Mouse (Mus musculus) heart, adult 2 months (tissue): ENCODE measurements around the gene Cd22. TPM values are rescaled to one million over a fixed set of nuclear protein-coding genes. Genes with fewer than 3 reads are reported as not detected.
"Not testable (repeated sequence)": the region's sequence is repeated elsewhere in the genome, so short reads cannot be mapped to it uniquely, and the experiment has no call there.

ENCODE experiments used
- DNase-seq, 2 experiments: peaks; one replicate each; pipeline ENCODE4 v3.0.0; 2021
- H3K27ac ChIP-seq: fragments of 200-600 bp; 2 replicates; pipeline ENCODE4 v1.8.1; 2022
- H3K27me3 ChIP-seq: fragments of 200-500 bp; 2 replicates; pipeline ENCODE4 v1.6.1; 2012; ENCODE audit warnings: mild to moderate bottlenecking, low read length, inconsistent platforms, mixed read lengths; ENCODE audit not compliant: control insufficient read depth, insufficient read depth
- H3K36me3 ChIP-seq: fragments of 200-500 bp; 2 replicates; pipeline ENCODE4 v1.6.1; 2012; ENCODE audit warnings: low read length, inconsistent platforms; ENCODE audit not compliant: control insufficient read depth, insufficient read depth
- H3K4me1 ChIP-seq: fragments of 200-500 bp; 2 replicates; pipeline ENCODE4 v1.6.1; 2011; ENCODE audit warnings: low read length; ENCODE audit not compliant: control insufficient read depth, insufficient read depth
- H3K4me3 ChIP-seq: fragments of 200-600 bp; 2 replicates; pipeline ENCODE4 v1.8.1; 2022
- H3K79me2 ChIP-seq: fragments of 200-500 bp; replicated peaks from 2 replicates; pipeline ENCODE4 v1.6.1; 2012; ENCODE audit warnings: mild to moderate bottlenecking, inconsistent platforms, low read length, moderate library complexity, mixed read lengths; ENCODE audit not compliant: control insufficient read depth, insufficient read depth
- H3K9ac ChIP-seq: fragments of 200-500 bp; 2 replicates; pipeline ENCODE4 v1.6.1; 2012; ENCODE audit warnings: low read depth, mild to moderate bottlenecking, control low read depth, inconsistent platforms, low read length, mixed read lengths
- CTCF ChIP-seq: fragments of 200-600 bp; IDR thresholded peaks from 2 replicates; pipeline ENCODE4 v1.8.1; 2022; ENCODE audit warnings: antibody characterized with exemption, mild to moderate bottlenecking, moderate library complexity
- EP300 ChIP-seq: fragments of 200-500 bp; IDR thresholded peaks from 2 replicates; pipeline ENCODE4 v1.6.1; 2011; ENCODE audit warnings: low read depth, low read length, control low read depth; ENCODE audit not compliant: insufficient read depth
- POLR2A ChIP-seq: fragments of 200-500 bp; IDR thresholded peaks from 2 replicates; pipeline ENCODE4 v1.6.1; 2011; ENCODE audit warnings: mild to moderate bottlenecking, low read depth, low read length, control low read depth; ENCODE audit not compliant: insufficient read depth
- WGBS: fragments of 180-500 bp; shearing (Covaris S2); methylation state at CpG from one replicate; pipeline ENCODE4 v1.1.7; 2018; 5-methylcytosine and 5-hydroxymethylcytosine counted together
- intact Hi-C: fragments of 180-260 bp; cut with DNase I; formaldehyde crosslinking; loops from one replicate; pipeline ENCODE4 v1.15.1; 2025
- long read RNA-seq: library from polyadenylated mRNA; stranded (forward); transcript quantifications from one replicate; pipeline ENCODE4 v2.0.0, GENCODE M21; 2021
- polyA plus RNA-seq: library from polyadenylated mRNA; depleted of rRNA; stranded (reverse); fragments of >200 nt; gene quantifications from 2 replicates; pipeline ENCODE4 v1.2.3, GENCODE M21; 2012; rRNA removed
- total RNA-seq, 2 experiments: library from RNA; stranded (reverse); gene quantifications; 2 replicates each; pipeline ENCODE4 v1.2.3; 2021

Gene Cd22
- 1 to 10 TPM in 1 of 2 experiments, under 1 TPM in 1; 0.57 to 1.3 TPM for total RNA-seq
- 1.1 and 8.1 TPM in 2 replicates for polyA plus RNA-seq
- long read RNA-seq, result 0 reads

DNA sequence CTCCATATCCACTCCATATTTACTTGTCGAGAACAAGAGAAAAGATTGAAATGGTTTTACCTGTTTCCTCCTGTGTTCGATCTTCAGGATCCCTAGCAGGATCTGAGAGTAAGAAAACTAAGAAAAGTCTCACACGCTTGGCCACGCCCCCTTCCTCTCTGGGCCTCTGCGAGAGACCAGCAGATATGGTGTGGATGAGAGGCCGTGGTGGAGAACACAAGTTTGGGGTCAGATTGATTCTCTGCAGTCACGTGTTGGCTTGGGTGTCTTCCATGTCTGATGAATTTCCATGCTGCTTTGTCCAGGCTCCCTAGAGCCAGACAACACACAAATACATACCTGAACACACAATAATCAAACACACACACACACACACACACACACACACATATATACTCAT, at the start of gene Cd22:
Cd22 (minus strand) TSS at position 167 of the 400 bp plus-strand sequence.
- no peaks in the 10 kb centered on the region for H3K79me2 ChIP-seq
- H3K27me3 ChIP-seq, result no peaks in the 10 kb centered on the region
- H3K4me3 ChIP-seq, result no peak within 1 kb of the TSS
- TF ChIP-seq POLR2A, result no peak
- no peak for TF ChIP-seq EP300
- no peak for TF ChIP-seq CTCF
- intact Hi-C loops, result no loop called here
- peak in 1 of 2 experiments; percentile 23 for DNase-seq
- WGBS, result 33% methylated on average over 7 of the region's 7 CpGs
- H3K27ac ChIP-seq, result no peak within 1 kb of the TSS
- no peaks in the 10 kb centered on the region for H3K36me3 ChIP-seq
- no peaks in the 10 kb centered on the region for H3K4me1 ChIP-seq
- no peak within 1 kb of the TSS for H3K9ac ChIP-seq

DNA sequence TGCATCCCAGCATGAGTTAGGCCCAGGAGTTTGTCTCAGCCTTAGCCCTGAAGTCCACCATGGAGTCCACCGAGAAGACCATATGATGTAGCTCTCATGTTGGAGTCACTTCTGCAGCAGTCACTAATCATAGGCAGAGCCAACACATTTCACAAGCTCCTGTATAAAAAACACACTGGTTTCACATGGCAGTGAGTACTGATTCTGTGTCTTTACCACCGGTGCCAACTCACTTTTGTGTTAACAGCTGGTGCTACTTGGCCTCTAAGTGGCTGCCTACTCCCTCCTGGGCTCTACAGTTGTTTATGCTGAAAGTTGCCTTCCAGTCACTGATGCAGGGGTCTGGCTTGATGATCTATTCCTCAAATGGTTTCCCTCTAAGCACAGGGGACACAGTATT, 44.4 kb upstream of the Cd22 start, which contains the start of gene Hamp2:
Hamp2 (minus strand) TSS at position 101 of the 400 bp plus-strand sequence.
- H3K4me3 ChIP-seq, H3K27ac ChIP-seq, DNase-seq, H3K79me2 ChIP-seq, H3K4me1 ChIP-seq, H3K36me3 ChIP-seq, intact Hi-C loops, H3K9ac ChIP-seq, H3K27me3 ChIP-seq: not testable (repeated sequence)
- 89% methylated on average over 2 of the region's 2 CpGs for WGBS

DNA sequence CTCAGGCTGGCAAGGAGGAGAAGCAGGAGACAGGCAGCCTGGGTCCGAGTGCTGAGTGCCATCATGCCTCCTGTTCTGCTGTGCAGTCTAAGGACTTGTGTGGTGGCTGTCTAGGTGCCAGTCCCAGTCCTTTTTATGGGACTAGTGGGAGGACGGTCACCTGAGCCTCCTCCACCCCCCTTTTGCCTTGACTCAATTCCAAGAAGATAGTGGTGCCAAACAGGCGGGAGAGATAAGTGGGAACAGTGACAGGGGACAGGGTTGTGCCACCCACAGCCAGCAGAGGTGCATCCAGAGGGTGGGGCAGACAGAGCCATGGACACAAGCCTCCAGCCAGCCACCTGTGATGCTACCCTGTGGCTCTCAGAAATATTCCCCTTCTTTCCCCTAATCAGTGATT, 43.9 kb upstream of the Cd22 start:
- Histone ChIP-seq H3K27me3 (no peaks in the 10 kb centered on the region), H3K4me3 (no peak overlapping the region), H3K4me1 (no peaks in the 10 kb centered on the region), H3K9ac (no peak overlapping the region), H3K27ac (no peak overlapping the region), H3K36me3 (no peaks in the 10 kb centered on the region), H3K79me2 (no peaks in the 10 kb centered on the region)
- TF ChIP-seq EP300, result no peak
- no peak for TF ChIP-seq CTCF
- TF ChIP-seq POLR2A, result no peak
- intact Hi-C loops, result no loop called here
- peak in 1 of 2 experiments; percentile 19 for DNase-seq
- 43% methylated on average over 3 of the region's 3 CpGs for WGBS

DNA sequence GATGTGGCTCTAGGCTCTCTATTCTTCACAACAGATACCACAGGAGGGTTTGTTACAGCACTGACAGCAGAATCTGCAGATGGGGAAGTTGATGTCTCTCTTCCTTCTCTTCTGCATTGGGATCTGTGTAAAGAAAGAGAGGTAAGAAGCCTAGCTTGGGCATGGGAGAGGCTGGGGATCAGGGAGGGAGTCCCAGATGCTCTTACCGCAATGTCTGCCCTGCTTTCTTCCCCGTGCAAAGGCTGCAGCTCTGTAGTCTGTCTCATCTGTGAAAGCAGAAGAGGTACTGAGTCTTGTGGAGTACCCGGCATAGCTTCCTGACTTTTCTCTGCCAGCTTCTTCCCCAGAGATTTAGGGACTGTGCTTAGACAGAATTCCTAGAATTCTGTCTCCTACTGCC, 42.3 kb upstream of the Cd22 start:
- H3K9ac ChIP-seq, H3K27me3 ChIP-seq, H3K79me2 ChIP-seq, DNase-seq, H3K4me3 ChIP-seq, intact Hi-C loops, H3K27ac ChIP-seq, H3K36me3 ChIP-seq, H3K4me1 ChIP-seq: not testable (repeated sequence)
- WGBS, result 40% methylated on average over 3 of the region's 3 CpGs

DNA sequence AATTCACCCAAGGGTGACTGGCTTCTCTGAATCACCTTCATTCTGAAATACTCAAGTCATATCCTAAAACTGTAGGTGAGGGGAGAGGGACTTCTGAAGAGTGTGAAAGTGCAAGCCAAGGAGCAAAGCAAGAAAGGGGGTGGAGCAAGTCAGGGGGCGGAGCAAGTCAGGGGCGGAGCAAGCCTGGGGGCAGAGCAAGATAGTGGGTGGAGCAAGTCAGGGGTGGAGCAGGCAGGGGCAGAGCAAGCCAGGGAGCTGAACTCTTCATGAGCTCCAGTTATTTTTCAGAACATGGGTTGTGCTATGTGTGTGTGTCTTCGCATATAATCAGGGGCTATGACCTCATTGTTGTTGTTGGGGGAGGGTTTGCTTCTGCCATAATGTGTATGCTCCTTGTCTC, 40.1 kb upstream of the Cd22 start:
- H3K4me1 ChIP-seq, result no peaks in the 10 kb centered on the region
- H3K27me3 ChIP-seq, result no peaks in the 10 kb centered on the region
- no peak overlapping the region for H3K27ac ChIP-seq
- H3K36me3 ChIP-seq, result no peaks in the 10 kb centered on the region
- intact Hi-C loops, result no loop called here
- no peak overlapping the region for H3K9ac ChIP-seq
- no peak for DNase-seq
- 54% methylated on average over 3 of the region's 3 CpGs for WGBS
- TF ChIP-seq CTCF, result no peak
- TF ChIP-seq POLR2A, result no peak
- TF ChIP-seq EP300, result no peak
- no peaks in the 10 kb centered on the region for H3K79me2 ChIP-seq
- no peak overlapping the region for H3K4me3 ChIP-seq

DNA sequence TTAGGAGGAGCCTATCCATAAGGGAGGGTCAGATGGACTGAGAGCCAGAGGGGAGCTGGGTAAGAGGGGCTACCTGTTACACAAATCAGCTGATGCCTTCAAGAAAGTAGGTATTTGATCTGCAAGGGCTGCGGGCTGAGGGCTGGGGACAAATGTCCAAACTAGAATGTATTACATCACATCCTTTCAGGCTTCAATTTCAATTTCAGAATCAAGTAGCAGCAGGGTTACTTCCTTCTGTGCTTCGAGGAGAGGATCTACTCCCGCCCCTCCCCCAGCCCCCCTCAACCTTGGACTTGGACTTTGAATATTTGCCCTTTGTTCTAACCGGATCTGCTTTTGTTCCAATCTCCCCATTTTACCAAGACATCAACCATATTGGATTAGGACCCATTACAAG, 37.1 kb upstream of the Cd22 start:
- H3K79me2 ChIP-seq, result no peaks in the 10 kb centered on the region
- H3K27ac ChIP-seq, result no peak overlapping the region
- no peak overlapping the region for H3K9ac ChIP-seq
- no peaks in the 10 kb centered on the region for H3K27me3 ChIP-seq
- H3K4me3 ChIP-seq, result no peak overlapping the region
- H3K36me3 ChIP-seq, result no peaks in the 10 kb centered on the region
- no peak for DNase-seq
- intact Hi-C loops, result no loop called here
- WGBS, result 34% methylated on average over 4 of the region's 4 CpGs
- no peak for TF ChIP-seq EP300
- TF ChIP-seq CTCF, result no peak
- no peak for TF ChIP-seq POLR2A
- H3K4me1 ChIP-seq, result no peaks in the 10 kb centered on the region

DNA sequence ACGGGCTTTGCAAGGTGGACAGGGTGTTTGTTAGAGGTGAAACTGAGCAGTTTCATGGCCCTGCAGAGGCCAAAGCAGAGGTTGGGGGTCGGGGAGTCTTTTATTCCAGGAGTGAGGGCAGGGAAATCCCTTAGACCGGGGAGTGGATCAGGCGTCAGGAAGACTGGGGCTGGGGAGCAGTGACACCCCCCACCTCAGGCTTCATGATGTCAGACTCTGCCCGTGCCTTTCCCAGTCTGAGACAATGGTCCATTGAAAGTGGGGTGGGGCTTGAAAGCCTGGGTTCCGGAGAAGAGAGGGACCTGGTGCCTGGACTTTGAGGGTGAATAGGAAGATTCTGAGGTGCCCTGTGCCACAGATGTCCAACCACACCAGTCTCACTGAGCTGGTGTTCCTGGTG, 36.6 kb upstream of the Cd22 start:
- 32% methylated on average over 6 of the region's 6 CpGs for WGBS
- Histone ChIP-seq H3K79me2 (no peaks in the 10 kb centered on the region), H3K4me3 (no peak overlapping the region), H3K27ac (no peak overlapping the region), H3K4me1 (no peaks in the 10 kb centered on the region), H3K36me3 (no peaks in the 10 kb centered on the region), H3K27me3 (no peaks in the 10 kb centered on the region), H3K9ac (no peak overlapping the region)
- DNase-seq, result no peak
- intact Hi-C loops, result no loop called here
- TF ChIP-seq CTCF (no peak), EP300 (no peak), POLR2A (no peak)
